Mouse (Mus musculus) bone marrow, adult 2 months (tissue): ENCODE measurements around the gene Polr3g. TPM values are rescaled to one million over a fixed set of nuclear protein-coding genes. Genes with fewer than 3 reads are reported as not detected.

Experiments used
- H3K27ac ChIP-seq: fragments of 200-500 bp; 2 replicates; pipeline ENCODE4 v1.5.1; 2012; ENCODE audit warnings: low read depth, mild to moderate bottlenecking, control low read depth, inconsistent platforms, low read length; ENCODE audit not compliant: control insufficient read depth, poor library complexity, insufficient read depth
- H3K4me1 ChIP-seq: fragments of 200-500 bp; 2 replicates; pipeline ENCODE4 v1.6.1; 2011; ENCODE audit warnings: low read length; ENCODE audit not compliant: control insufficient read depth, insufficient read depth
- H3K4me3 ChIP-seq: fragments of 200-500 bp; replicated peaks from 2 replicates; pipeline ENCODE3; 2011; ENCODE audit warnings: mild to moderate bottlenecking, low read depth, low read length, control low read depth; ENCODE audit not compliant: control insufficient read depth
- CTCF ChIP-seq: fragments of 200-500 bp; IDR thresholded peaks from 2 replicates; pipeline ENCODE4 v1.5.1; 2011; ENCODE audit warnings: low read length, control low read depth; ENCODE audit not compliant: control insufficient read depth, insufficient read depth
- POLR2A ChIP-seq: fragments of 200-500 bp; IDR thresholded peaks from 2 replicates; pipeline ENCODE4 v1.6.1; 2011; ENCODE audit warnings: low read depth, mild to moderate bottlenecking, control low read depth, low read length, borderline replicate concordance; ENCODE audit not compliant: control insufficient read depth
- WGBS: fragments of 180-500 bp; shearing (Covaris S2); methylation state at CpG from one replicate; pipeline ENCODE4 v1.1.7; 2018; 5-methylcytosine and 5-hydroxymethylcytosine counted together
- polyA plus RNA-seq: library from polyadenylated mRNA; stranded (reverse); fragments of >200 nt; gene quantifications from 2 replicates; pipeline ENCODE4 v1.2.4, GENCODE M21; 2011; ENCODE audit warnings: low replicate concordance; ENCODE audit not compliant: missing spikeins, insufficient read depth, insufficient read length

Gene Polr3g
- 4.9 and 5.0 TPM in 2 replicates for polyA plus RNA-seq

DNA sequence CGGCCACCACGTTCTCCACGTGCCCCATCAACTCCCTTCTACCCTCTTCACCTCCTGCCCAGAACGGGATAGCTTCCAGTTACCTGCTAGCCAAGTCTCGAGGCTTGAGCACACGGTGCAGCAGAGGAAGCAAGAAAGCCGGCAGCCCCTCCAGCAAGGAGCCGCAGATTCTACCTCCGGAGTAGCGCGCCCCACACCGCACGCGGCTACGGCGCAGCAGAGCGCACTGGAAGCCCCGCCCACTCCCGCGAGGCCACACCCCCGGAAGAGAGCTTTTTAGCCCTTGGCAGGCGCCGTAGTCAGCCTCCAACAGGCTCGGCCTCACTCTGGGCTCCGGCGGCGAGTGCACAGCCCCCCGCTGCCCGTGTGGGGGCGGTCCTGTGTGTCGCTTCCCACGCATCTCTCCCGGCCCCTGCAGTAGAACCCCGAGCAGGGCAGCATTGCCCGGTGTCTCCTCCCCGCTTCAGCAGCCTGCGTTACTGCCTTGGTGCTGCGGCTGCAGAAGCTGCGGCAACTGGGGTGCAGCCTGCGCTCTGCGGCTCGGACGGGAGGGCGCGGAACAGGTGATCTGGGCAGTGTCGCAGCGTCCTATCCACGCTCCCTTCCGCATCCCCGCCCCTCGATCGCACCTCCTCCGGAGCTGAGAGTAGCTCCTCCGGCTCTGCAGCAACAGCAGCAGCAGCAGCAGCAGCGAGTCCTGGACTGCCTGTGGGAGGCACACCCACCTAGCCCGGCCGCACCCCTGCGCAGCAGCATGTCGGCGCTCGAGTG is at the start of gene Polr3g, which contains the start of gene Mblac2:
Gene Polr3g, minus strand, starts transcription at position 239 of the 771 bp plus-strand sequence.
Gene Mblac2, plus strand, starts transcription at position 567 of the 771 bp plus-strand sequence.
- peak within 1 kb of the TSS; percentile 94 for H3K4me3 ChIP-seq
- TF ChIP-seq POLR2A = peak; percentile 67; the same call in 1 of the 2 replicates
- TF ChIP-seq CTCF = no peak
- under 1% methylated on average over 61 of the region's 61 CpGs for WGBS
- peak within 1 kb of the TSS; percentile 94 for H3K27ac ChIP-seq
- no peaks in the 10 kb centered on the region; the same call in 1 of the 2 replicates for H3K4me1 ChIP-seq

DNA sequence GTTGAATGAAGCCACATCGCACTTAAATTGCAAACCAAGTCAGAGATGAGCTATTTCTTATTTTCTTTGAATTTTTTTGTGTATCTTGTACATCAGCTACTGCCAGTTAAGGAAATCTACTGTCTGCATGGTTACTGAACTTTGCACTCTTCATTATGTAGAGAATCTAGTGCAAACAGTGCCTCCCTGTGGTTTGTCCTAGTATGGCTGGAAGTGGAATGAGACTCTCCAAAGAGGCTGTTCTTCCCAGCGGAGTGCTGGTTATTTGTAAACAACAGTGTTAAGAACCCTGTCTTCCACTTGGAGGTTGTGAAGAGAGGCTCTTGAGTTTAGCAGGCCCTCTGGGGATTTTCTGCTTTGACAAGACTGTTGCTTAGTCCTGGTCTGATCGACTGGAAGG is 49.6 kb upstream of the Polr3g start:
- H3K4me3 ChIP-seq = no peak overlapping the region
- no peak overlapping the region for H3K27ac ChIP-seq
- WGBS = 47% methylated on average over 3 of the region's 3 CpGs
- TF ChIP-seq POLR2A (no peak), CTCF (0 out of 2 replicates have a peak, but pooled peaks have one; percentile 10)
- H3K4me1 ChIP-seq = no peaks in the 10 kb centered on the region

DNA sequence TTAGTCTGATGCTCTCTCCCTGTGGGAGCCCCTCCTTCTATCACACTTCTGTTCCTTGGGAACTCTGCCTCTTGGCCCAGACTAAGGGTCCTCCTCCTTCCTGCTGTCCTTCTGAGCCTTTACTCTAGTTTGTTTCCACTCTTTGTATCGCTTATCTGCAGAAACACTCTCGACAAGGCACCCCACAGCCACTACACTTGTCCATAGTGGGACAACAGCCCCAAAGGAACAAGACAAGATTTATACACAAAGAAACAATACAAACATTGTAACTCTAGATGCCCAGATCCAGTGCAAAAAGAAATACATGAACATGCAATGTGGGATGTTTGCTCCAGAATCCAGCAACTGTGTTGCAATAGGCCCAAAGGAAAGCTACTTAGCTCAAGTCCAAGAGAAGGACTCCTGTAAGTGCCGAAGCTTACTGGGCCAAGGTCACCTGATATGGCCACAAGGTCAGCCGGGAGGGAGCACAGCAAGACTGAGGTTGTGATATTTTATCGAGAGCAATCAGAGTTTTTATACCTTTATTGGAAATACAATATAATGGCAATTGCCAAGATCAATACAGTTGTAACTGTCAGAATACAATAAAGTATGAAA is 46.3 kb upstream of the Polr3g start:
- H3K27ac ChIP-seq = no peak overlapping the region
- WGBS = 75% methylated on average over 5 of the region's 5 CpGs
- TF ChIP-seq CTCF = no peak
- TF ChIP-seq POLR2A = no peak
- no peaks in the 10 kb centered on the region for H3K4me1 ChIP-seq
- no peak overlapping the region for H3K4me3 ChIP-seq

GRCm38 (mm10) chr13:81755324-81755723 is 44.5 kb upstream of the Polr3g start:
- Histone ChIP-seq H3K27ac (no peak overlapping the region), H3K4me3 (no peak overlapping the region), H3K4me1 (no peaks in the 10 kb centered on the region)
- WGBS = 73% methylated on average over 1 of the region's 1 CpGs
- no peak for TF ChIP-seq POLR2A
- TF ChIP-seq CTCF = no peak

- Histone ChIP-seq H3K27ac (no peak overlapping the region), H3K4me3 (no peak overlapping the region), H3K4me1 (no peaks in the 10 kb centered on the region)
- TF ChIP-seq POLR2A = no peak
- no peak for TF ChIP-seq CTCF
Measured at GRCm38 (mm10) chr13:81754878-81755277, 44.1 kb upstream of the Polr3g start.

GRCm38 (mm10) chr13:81744092-81744396 is 33.2 kb upstream of the Polr3g start:
- peaks cover 1% of the 10 kb centered on the region; the same call in 1 of the 2 replicates for H3K4me1 ChIP-seq
- no peak overlapping the region for H3K27ac ChIP-seq
- no peak for TF ChIP-seq POLR2A
- no peak for TF ChIP-seq CTCF
- WGBS = 87% methylated on average over 2 of the region's 2 CpGs
- no peak overlapping the region for H3K4me3 ChIP-seq

DNA sequence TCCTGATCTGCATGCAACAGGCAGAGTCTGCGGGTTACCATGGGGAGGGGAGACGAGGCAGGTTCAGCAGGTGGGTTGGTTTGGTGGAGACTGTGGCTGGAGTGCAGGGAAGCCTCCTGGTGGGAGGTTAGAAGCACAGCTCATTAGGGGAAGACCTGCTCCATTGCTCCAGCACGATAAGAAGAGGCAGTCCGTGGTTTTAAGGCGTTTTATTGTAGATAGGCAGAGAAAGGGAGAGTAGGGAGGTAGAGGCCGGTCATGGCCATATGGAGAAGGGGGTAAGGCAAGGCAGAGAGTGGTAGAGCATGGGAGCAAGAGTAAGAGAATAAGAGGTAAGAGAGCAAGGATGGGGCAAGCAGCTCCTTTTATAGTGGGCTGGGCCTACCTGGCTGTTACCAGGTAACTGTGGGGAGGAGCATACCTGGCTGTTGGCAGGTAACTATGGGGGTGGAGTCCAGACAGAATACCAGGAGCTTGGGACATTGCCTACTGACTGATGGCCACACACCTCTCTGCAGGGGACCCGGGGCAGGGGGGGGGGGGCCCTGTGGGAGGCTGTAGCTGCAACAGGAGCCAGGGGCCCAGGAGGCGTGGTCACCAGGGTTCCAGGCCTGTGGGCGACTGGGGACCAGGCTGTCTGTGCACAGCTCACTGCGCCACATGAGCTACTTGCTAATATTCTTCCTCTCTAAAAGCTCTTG is 32.7 kb upstream of the Polr3g start:
- H3K4me3 ChIP-seq = no peak overlapping the region
- peaks cover 1% of the 10 kb centered on the region; the same call in 1 of the 2 replicates for H3K4me1 ChIP-seq
- 68% methylated on average over 10 of the region's 10 CpGs for WGBS
- no peak for TF ChIP-seq POLR2A
- no peak for TF ChIP-seq CTCF
- no peak overlapping the region for H3K27ac ChIP-seq

DNA sequence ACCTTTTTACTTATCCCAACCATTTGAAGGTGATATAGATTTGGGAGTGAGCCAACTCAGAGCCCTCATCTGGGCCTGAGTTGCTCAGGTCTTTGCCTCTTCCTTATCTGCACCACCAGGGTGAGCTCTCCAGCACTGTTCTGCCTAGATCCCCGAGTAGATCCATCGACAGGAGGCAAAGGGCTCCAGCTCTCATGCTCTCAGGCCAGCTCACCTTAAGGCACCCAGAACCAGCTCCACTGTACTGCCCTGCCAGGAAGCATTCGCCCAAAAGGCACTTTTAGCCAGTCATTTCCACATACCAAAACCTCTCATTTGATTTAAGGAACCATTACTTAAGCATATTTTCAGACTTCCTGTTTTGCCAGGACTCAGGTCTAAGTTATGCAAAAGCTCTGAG is 30.1 kb upstream of the Polr3g start:
- peak overlapping the region; percentile 31; the same call in 1 of the 2 replicates for H3K27ac ChIP-seq
- TF ChIP-seq CTCF (0 out of 2 replicates have a peak, but pooled peaks have one; percentile 22), POLR2A (no peak)
- 3% methylated on average over 3 of the region's 3 CpGs for WGBS

More for the DNA sequence above, 30.1 kb upstream of the Polr3g start:
- no peak overlapping the region for H3K4me3 ChIP-seq
- H3K4me1 ChIP-seq = peaks cover 1% of the 10 kb centered on the region; the same call in 1 of the 2 replicates
